Mouse (Mus musculus): ENCODE measurements at regions not wholly inside any gene's neighbourhood (a gene's known extent, or its start where the extent isn't known, plus 50 kb on each side); places are given as distances from the start of the nearest gene placed in this dataset.

GRCm38 (mm10) chr14:28775686-28776085 lies 242.3 kb upstream of the Lrtm1 start:
- DNase-seq = no peak

- no peak for DNase-seq
Measured at GRCm38 (mm10) chr14:28777791-28778190, 240.2 kb upstream of the Lrtm1 start.

GRCm38 (mm10) chr14:28781660-28782059 lies 236.3 kb upstream of the Lrtm1 start:
- peak; percentile 20 to 21 for DNase-seq

GRCm38 (mm10) chr14:28784106-28784633 lies 233.8 kb upstream of the Lrtm1 start:
- peak; percentile 6 to 18 for DNase-seq

GRCm38 (mm10) chr14:28798290-28798689 lies 219.7 kb upstream of the Lrtm1 start:
- no peak for DNase-seq

- DNase-seq = no peak
Measured at GRCm38 (mm10) chr14:28801681-28802080, 216.3 kb upstream of the Lrtm1 start.

GRCm38 (mm10) chr14:28802126-28802525 lies 215.9 kb upstream of the Lrtm1 start:
- DNase-seq = no peak

- no peak for DNase-seq
Measured at GRCm38 (mm10) chr14:28808094-28808493, 209.9 kb upstream of the Lrtm1 start.

GRCm38 (mm10) chr14:28809355-28809754 lies 208.7 kb upstream of the Lrtm1 start:
- DNase-seq = no peak

GRCm38 (mm10) chr14:28820970-28821369 lies 197.0 kb upstream of the Lrtm1 start:
- no peak for DNase-seq

GRCm38 (mm10) chr14:28827186-28827585 lies 190.8 kb upstream of the Lrtm1 start:
- DNase-seq = no peak

GRCm38 (mm10) chr14:28837117-28837516 lies 180.9 kb upstream of the Lrtm1 start:
- DNase-seq = no peak

GRCm38 (mm10) chr14:28848831-28849590 lies 169.0 kb upstream of the Lrtm1 start:
- DNase-seq = peak in 1 of 2 experiments; percentile 11

All from cerebellum, adult 18-20 months (tissue).